Mouse (Mus musculus) CH12.LX (cell line): ENCODE measurements at regions not wholly inside any gene's neighbourhood (a gene's known extent, or its start where the extent isn't known, plus 50 kb on each side); places are given as distances from the start of the nearest gene placed in this dataset.

Experiments used
- BHLHE40 ChIP-seq: IDR thresholded peaks from 2 replicates; pipeline ENCODE4 v1.6.1; 2011; ENCODE audit warnings: mild to moderate bottlenecking, low read depth, low read length, improper control_type of control experiment
- CTCF ChIP-seq, 2 experiments: IDR thresholded peaks in 1 of 2; conservative IDR thresholded peaks in 1 of 2; 2 replicates each; pipeline ENCODE4 v1.5.1; 2011 to 2012; ENCODE audit warnings: low read depth in 2 of 2, low read length in 2 of 2, improper control_type of control experiment in 1 of 2, inconsistent platforms in 1 of 2, mild to moderate bottlenecking in 1 of 2, moderate library complexity in 1 of 2
- E2F4 ChIP-seq: IDR thresholded peaks from 2 replicates; pipeline ENCODE4 v1.6.1; 2011; ENCODE audit warnings: low read depth, low read length, improper control_type of control experiment; ENCODE audit not compliant: insufficient replicate concordance
- EP300 ChIP-seq: IDR thresholded peaks from 2 replicates; pipeline ENCODE4 v1.6.1; 2011; ENCODE audit warnings: low read length, improper control_type of control experiment
- ETS1 ChIP-seq: conservative IDR thresholded peaks from 2 replicates; pipeline ENCODE4 v1.6.1; 2012; ENCODE audit warnings: low read depth, mild to moderate bottlenecking, inconsistent platforms, low read length, improper control_type of control experiment, moderate library complexity
- GABPA ChIP-seq: IDR thresholded peaks from 2 replicates; pipeline ENCODE4 v1.6.1; 2012; ENCODE audit warnings: low read depth, low read length, improper control_type of control experiment, inconsistent platforms; ENCODE audit not compliant: insufficient replicate concordance
- MAZ ChIP-seq: IDR thresholded peaks from 2 replicates; pipeline ENCODE4 v1.6.1; 2012; ENCODE audit warnings: low read depth, mild to moderate bottlenecking, inconsistent platforms, low read length, improper control_type of control experiment, moderate library complexity
- MXI1 ChIP-seq: IDR thresholded peaks from 2 replicates; pipeline ENCODE4 v1.6.1; 2011; ENCODE audit warnings: mild to moderate bottlenecking, low read depth, low read length, improper control_type of control experiment
- POLR2A ChIP-seq: IDR thresholded peaks from 2 replicates; pipeline ENCODE4 v1.6.1; 2011; ENCODE audit warnings: low read depth, mild to moderate bottlenecking, improper control_type of control experiment, low read length
- POLR2AphosphoS2 ChIP-seq: IDR thresholded peaks from 2 replicates; pipeline ENCODE4 v1.6.1; 2011; ENCODE audit warnings: low read depth, low read length, improper control_type of control experiment
- RAD21 ChIP-seq: IDR thresholded peaks from 2 replicates; pipeline ENCODE4 v1.6.1; 2011; ENCODE audit warnings: low read depth, mild to moderate bottlenecking, low read length, improper control_type of control experiment, moderate library complexity
- USF1 ChIP-seq: IDR thresholded peaks from 2 replicates; pipeline ENCODE4 v1.6.1; 2014; ENCODE audit warnings: low read depth, mild to moderate bottlenecking, inconsistent platforms, low read length, improper control_type of control experiment
- ZMIZ1 ChIP-seq: IDR thresholded peaks from 2 replicates; pipeline ENCODE4 v1.6.1; 2012; ENCODE audit warnings: low read depth, mild to moderate bottlenecking, inconsistent platforms, low read length, improper control_type of control experiment
- ZNF384 ChIP-seq: IDR thresholded peaks from 2 replicates; pipeline ENCODE4 v1.6.1; 2012; ENCODE audit warnings: low read depth, low read length, improper control_type of control experiment, inconsistent platforms

GRCm38 (mm10) chr9:112537924-112538323 is 302.2 kb upstream of the Arpp21 start:
- no peak for TF ChIP-seq CTCF (conservative IDR thresholded peaks at IDR 0.05 in 1 of 2, IDR thresholded peaks at IDR 0.05 in 1 of 2; ENCODE audit: low read depth in 2 of 2, low read length in 2 of 2)
- no peak for TF ChIP-seq GABPA
- TF ChIP-seq EP300 = no peak
- TF ChIP-seq USF1 = no peak
- TF ChIP-seq POLR2AphosphoS2 = no peak
- TF ChIP-seq E2F4 = no peak
- TF ChIP-seq POLR2A = no peak
- TF ChIP-seq ZMIZ1 = no peak
- TF ChIP-seq BHLHE40 = no peak
- TF ChIP-seq ZNF384 = no peak
- no peak for TF ChIP-seq RAD21
- no peak for TF ChIP-seq MXI1
- TF ChIP-seq ETS1 = no peak
- TF ChIP-seq MAZ = no peak
